Mouse (Mus musculus): Measurements from ENCODE around the gene Fbrsl1. TPM values are rescaled to one million over a fixed set of nuclear protein-coding genes. Genes with fewer than 3 reads are reported as not detected.

The Fbrsl1 gene
- total RNA-seq (2021): 10 to 100 TPM; 75.8 to 81.9 TPM
- long read RNA-seq, experiment 1, partial matches to known transcripts: 3 of 3 reads
- long read RNA-seq, experiment 1, other reads (novel, unspliced or antisense): 0 of 3 reads
- long read RNA-seq, experiment 2, partial matches to known transcripts: 0 of 9 reads
- long read RNA-seq, experiment 2, other reads (novel, unspliced or antisense): 5 of 9 reads

DNA sequence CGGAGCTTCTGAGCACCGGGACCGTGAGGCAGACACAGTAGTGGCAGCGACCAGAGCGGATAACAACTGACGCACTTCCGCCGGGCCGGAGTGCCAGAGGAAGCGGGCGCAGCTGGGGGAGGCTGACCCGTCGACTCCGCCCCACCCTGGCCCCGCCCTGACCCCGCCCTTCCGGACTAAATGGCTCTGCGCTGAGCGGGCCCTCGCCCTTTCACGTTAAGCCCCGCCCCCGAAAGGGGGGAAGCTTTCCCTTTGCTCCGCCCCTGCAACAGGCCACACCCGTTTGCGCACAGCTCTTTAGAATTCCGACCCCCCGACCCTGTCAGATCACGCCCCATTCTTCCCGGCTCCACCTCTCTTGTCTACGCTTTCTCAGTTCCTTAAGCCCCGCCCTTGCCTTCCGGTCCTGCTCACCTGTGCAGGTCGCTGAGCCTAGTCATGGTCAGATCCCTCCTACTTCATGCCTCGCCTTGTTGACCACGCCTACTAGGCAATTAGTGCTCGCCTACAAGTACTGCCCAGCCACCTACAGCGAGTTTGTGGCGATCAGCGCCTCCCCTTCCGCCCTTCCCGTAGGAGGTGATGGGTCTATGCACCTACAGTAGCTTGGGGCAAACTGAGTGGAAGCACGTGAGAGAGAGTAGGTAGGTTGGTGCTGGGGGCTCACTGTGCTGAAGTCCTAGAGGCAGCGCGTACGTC lies at the start of gene Fbrsl1:
TSS of gene Fbrsl1 (minus strand) at position 68 of the 699 bp plus-strand sequence.
- DNase-seq (ENCODE audit: low spot score in 2 of 2): peak; percentile 90 to 92
- intact Hi-C loops (cut with DNase I): no loop called here

DNA sequence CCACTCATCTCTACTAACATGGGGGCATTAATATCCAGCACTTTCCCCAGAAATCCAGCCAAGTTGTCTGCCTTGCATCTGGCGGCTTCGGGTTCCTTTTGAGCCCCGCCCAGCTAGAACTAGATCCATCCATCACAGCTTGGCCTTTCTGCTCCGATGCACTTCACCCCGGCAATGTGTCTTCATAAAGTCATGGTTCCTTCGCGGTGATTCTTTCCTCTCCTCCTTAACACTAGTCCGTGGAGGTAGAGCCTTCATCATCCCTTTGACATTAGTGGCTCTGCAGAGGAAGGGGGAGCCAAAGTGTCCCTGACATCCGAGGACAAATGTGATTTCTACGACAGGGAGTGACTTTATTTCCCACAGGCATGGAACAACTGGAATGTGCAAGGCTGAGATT lies 49.8 kb upstream of the Fbrsl1 start:
- intact Hi-C loops (cut with DNase I): no loop called here
- DNase-seq (ENCODE audit: low spot score in 2 of 2): no peak

DNA sequence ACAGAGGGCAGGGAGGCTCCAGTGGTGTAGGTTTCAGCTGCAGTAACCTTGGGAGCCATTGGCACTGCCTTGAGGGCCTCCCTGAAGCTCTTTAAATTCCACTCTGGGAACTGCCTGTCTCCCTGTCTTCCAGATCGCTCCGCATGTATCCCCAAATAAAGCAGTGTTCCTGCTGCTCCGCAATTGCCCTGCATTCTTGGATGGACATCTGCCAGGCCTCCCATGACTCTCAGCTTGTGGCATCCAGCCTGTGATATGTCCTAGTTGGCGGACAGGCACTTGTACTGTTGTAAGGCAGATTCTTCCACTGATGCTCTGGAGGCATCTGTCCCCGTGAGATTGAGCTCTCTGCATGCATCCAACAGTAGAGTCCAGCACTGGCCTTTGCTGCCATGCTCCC lies 49.3 kb upstream of the Fbrsl1 start:
- intact Hi-C loops (cut with DNase I): no loop called here
- peak in 1 of 2 experiments; percentile 44 for DNase-seq (ENCODE audit: low spot score in 2 of 2)

DNA sequence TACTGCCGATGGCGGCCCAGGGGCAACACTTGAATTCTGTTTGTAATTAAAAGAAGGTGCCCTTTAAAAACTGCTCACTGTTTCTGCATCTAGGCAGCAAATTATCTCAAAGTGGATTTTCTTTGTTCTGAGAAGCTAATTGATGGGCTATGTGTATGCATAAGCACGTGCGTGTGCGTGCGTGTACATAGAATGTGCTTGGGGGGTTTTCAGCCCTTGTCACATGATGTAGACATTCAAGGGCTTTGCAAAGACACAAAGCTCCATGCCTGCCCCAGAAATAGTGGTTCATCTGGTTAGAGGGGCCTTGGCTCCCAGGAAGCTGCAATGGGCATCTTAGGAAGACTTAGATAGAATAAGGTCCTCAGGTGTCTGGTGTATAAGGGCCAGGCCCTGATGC lies 46.7 kb upstream of the Fbrsl1 start:
- intact Hi-C loops (cut with DNase I): no loop called here
- DNase-seq (ENCODE audit: low spot score in 2 of 2): no peak

DNA sequence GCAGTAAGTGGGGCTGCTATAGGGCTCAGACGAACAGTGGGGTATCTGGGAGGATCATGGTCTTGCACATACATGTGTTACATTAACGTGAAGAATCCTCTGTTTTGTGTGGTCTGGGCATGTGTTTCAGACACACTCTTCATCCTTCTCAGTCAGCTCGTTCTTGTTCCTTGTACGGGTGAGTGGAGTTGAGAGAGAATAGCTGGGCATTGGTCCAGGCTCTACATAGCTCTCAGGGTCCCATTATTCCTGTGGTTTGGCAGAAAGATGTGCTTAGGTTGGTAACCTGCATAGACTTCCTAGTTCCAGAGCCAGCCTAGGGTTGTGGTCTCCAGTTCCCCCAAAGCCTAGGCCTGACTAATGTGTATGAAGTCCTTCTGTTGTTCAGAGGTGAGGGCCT lies 46.1 kb upstream of the Fbrsl1 start:
- DNase-seq (ENCODE audit: low spot score in 2 of 2): no peak
- intact Hi-C loops (cut with DNase I): loop anchor here (1.0 kb wide), 1 partner anchor 145 kb away; no protein-coding TSS in a partner anchor

DNA sequence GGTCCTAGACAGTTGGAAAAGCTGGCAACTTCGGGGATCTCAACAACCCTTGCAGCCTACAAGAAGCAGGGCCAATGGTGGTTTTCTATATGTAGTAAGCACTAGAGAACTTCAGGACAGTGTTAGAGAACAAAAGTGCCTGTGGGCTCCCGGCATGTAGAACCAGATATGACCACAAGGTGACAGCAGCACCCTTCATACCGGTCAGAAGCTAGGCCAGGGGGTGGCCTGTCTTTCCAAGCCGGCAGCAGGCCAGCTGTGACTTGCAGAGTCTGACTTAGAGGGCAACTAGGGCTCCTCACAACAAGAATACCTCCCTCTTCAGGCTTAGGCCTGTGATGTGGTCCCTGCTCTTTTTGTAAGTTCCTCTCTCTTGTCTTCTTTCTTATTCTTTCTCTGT lies 45.5 kb upstream of the Fbrsl1 start:
- DNase-seq (ENCODE audit: low spot score in 2 of 2): peak; percentile 78 to 81
- intact Hi-C loops (cut with DNase I): loop anchor here (1.0 kb wide), 2 partner anchors 143 to 146 kb away; no protein-coding TSS in a partner anchor

DNA sequence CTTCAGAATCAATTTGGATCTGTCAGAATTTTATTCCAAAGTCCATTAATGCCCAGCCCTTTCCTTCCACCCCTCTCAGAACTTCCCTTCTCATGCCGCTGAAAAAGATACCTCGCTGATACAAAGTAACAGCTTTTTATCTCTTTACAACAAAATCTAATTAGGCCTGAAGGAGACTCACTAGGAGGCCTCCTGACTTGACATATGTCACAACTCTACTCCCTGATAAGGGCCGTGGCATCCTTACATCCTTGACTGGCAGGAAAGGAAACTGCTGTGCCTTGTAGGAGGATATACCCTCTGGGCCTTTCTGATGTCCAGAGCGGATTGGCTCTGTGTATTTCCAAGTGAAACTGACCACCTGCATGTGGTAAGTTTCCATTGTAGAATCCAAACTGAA lies 41.3 kb upstream of the Fbrsl1 start:
- intact Hi-C loops (cut with DNase I): no loop called here
- DNase-seq (ENCODE audit: low spot score in 2 of 2): no peak

DNA sequence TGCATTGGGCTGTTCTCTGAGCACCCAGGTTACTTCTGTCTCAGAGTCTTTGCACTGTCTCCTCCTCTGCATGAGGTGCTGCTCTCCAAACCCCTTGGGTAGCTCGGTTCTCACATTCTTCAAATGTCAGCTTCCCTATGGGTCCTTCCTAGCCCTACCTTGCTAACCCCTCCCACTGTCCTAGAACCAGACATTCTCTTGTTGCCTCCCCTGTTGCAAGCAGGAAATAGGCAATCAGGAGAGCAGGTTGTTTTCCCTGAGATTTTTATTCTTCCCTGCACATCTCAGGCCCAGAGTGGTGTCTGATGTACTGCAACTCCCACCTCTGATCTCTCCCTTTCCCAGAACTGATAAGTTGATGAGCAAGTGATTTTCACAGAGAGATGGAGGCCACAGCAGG lies 39.6 kb upstream of the Fbrsl1 start:
- DNase-seq (ENCODE audit: low spot score in 2 of 2): no peak
- intact Hi-C loops (cut with DNase I): no loop called here

DNA sequence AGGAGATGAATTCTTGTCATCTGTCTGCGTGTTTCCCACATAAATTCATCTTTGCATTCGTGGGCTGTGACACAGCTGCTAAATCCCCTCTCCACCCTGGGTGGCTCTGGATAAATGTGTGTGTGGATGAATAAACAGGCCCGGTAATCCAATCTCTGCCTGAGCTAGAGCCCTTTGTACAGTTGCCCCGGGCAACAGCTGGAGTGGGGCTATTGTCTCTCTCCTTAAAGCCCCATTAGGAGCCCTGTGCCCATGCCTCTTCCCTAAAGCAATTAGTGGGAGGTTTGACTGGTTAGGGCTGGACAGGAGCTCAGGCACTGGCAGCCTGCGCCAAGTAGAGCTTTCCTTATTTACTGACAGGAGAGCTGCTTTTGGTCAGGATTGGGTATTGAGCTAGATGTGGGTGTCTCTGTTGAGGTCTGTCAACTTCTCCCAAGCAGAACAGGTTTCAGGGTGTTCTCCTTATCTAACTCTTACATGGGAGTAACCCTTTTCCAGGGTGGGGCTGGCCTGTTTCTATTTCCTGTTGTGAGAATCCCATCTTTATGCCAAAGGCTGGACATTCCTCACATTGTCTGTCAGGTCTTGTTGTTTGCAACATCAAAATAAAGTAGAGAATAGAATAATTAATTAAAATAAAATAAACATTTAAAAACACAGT lies 38.5 kb upstream of the Fbrsl1 start:
- no peak for DNase-seq (ENCODE audit: low spot score in 2 of 2)

DNA sequence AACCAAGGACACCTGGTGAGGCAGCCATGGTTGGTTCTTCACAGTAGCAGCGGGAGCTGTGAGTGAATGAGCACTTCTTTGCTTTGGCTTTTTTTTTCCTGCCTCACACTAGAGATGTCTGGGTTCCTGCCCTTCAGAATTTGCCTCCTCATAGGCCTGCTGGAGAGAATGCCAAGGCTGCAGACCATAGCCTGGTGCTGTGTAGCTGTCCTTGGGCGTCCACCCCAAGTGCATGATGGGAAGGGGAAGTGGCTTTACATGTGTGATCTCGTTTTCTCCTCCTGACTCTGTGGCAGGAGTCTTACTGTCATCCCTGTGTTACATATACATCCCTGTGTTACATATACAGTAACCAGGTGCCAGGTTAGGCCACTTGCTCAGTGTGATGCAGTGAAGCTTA lies 36.4 kb upstream of the Fbrsl1 start:
- intact Hi-C loops (cut with DNase I): no loop called here
- DNase-seq (ENCODE audit: low spot score in 2 of 2): no peak

More for the DNA sequence above, 38.5 kb upstream of the Fbrsl1 start:
- intact Hi-C loops (cut with DNase I): no loop called here

DNA sequence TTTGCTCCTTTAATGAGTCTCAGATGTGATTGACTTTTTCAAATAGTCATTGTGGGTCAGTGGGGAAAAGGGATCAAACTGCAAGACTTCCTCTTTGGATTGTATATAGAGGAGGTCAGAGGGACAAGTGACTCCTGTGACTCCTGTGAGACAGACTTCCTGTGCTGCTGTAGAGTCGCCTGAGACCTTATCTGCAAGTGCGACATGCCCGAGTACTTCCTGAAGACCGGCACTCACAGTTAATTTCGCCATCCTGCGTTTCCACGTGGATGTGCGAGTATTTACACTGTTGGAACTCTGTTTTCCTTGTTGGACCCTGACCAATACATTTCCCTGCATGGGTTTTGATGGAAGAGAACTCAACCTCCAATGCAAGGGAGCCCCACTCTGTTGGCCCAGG lies 30.9 kb upstream of the Fbrsl1 start:
- DNase-seq (ENCODE audit: low spot score in 2 of 2): no peak
- intact Hi-C loops (cut with DNase I): no loop called here

DNA sequence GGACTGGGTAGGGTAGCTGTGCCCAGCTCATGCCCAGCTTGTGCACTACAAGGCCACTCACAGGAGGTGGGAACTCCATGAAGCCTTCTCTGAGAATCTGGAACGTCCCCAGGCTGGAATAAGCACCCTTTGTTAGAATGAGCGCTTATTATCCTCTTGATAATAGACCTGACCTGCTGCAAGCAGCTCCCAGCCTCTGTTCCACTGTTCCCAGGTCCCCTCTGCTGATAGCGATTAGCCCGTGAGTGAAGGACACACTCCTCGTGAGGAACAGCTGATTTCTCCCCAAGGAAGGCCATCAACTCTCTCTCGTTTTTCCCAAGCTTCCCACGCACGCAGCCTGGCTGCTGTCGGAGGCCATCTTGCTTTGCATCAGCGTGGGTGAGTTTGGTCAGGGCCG lies 25.9 kb upstream of the Fbrsl1 start:
- intact Hi-C loops (cut with DNase I): no loop called here
- no peak for DNase-seq (ENCODE audit: low spot score in 2 of 2)

DNA sequence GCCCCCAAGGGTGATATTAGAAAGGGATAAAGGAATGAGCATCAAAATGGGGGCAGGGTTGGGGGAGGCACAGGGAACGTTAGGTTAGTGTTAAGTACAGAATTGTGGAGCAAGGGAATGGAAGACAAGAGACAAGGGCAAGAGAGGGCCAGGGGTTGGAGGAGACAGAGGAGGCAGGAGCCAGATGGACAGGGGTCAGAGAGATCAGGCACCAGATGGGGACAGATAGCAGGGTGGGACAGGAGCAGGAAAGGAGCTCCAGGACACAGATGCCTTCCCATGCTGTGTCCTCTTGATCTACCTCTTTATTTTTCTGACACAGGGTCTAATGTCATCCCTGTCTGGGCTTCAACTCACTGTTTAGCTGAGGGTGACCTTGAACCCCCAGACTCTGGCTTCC lies 24.5 kb upstream of the Fbrsl1 start:
- no peak for DNase-seq (ENCODE audit: low spot score in 2 of 2)
- intact Hi-C loops (cut with DNase I): no loop called here

DNA sequence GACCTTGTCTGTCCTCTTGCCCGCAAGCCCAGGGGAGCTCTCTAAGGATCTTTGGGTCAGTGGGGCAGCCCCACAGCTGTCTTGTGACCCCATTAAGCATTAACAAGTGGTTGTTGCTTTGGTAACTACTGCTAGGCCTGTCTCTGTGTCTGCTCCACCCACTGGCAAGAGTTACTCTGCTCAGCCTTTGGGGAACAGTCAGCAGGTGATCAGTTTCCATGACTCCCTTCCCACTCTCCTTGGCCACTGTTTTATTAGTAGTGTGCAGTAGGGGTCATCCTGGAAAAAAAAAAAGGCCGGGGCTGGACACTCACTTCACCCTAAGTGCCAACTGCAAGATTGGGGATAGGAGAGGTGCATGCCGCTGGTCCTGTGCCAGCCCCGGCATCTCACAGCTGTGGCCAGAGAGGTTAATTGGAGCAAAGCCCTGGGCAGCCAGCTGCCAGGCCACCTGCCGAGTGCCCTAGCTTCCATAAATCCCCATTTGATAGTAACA lies 23.7 kb upstream of the Fbrsl1 start:
- DNase-seq (ENCODE audit: low spot score in 2 of 2): no peak
- intact Hi-C loops (cut with DNase I): no loop called here

DNA sequence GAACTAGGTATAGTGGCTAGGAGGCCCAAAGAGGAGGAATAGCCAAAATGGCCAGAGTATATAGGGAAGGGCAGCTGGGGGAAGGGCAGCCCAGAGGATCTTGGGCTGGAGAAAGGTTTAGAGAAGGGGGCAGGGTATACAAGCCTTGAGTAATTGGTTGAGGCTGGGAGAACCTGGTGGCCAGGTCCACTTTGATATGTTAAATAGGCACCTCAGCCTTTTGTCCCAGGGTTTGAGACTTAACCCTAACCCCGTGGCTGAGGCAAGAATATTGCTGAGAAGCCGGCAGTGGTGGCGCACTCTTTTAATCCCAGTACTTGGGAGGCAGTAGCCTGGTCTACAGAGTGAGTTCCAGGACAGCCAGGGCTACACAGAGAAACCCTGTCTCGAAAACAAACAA lies 23.0 kb upstream of the Fbrsl1 start:
- no peak for DNase-seq (ENCODE audit: low spot score in 2 of 2)
- intact Hi-C loops (cut with DNase I): no loop called here

DNA sequence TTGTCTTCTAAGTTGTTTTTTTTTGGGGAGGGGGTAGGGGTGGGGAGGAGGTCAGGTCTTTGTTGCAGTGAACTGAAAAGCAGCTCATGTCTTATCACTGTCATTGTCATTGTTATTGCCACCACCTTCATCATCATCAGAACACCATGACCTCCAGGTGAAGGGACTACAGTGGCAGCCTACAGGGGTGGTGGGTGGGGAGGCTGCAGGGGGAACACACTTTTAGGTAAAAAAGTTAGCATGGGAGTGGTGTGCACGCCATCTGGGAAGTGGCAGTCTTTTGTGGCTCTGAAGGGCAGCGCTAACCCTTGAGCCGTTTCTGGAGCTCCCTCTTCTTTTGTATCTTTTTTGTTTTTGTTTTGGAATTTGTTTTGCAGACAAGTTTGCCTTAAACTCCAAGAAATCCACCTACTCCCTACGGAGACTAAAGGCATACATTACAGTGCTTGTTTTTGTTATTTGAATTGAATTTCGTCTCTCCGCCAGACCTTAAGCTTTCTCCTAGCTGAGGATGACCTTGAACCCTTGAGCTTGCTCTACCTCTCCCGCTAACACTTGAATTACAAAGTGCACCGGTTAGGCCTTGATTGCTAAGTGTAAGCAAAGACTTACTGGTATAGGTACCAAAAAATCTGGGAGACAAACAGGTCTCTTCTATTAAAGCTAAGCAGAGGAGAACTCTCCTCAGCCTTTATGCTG lies 21.1 kb upstream of the Fbrsl1 start:
- intact Hi-C loops (cut with DNase I): no loop called here

DNA sequence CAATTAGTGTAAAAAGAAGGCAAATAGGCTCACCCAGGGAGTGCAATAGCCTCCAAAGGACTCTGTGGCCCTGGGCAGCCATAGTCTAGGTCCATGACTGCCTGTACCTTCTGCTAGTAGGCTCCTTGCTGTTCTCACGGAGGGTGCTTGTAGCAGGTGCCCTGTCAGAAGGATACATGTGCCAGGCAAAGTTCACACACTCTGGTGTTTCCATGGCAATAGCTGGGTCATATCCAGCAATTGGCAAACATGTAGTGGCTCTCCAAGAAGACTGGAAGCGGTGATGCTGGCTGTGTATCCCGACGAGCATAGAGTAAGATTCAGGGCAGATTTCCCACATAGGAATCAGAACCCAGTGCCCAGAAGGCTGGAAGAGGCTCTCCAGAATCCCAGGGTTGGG lies 20.0 kb upstream of the Fbrsl1 start:
- DNase-seq (ENCODE audit: low spot score in 2 of 2): no peak
- intact Hi-C loops (cut with DNase I): no loop called here

More for the DNA sequence above, 21.1 kb upstream of the Fbrsl1 start:
- no peak for DNase-seq (ENCODE audit: low spot score in 2 of 2)

DNA sequence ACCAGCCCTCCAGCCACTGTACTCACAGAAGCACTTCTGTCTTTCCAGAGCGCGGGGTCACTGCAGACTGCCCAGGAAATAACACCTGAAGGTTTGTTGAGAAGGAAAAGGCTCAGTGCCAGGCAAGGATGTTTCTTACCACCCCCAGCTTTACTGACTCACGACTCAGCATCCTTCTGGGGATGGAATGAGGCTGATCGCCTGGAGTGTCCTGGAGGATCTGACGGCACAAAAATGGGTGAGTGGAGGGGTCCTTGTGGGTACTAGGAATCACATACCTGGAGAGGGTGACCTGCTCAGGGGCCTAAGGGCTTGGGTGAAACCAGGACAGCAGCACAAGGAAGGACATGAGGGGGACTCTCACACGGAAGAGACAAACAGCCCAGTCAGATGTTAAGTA lies 19.4 kb upstream of the Fbrsl1 start:
- DNase-seq (ENCODE audit: low spot score in 2 of 2): no peak
- intact Hi-C loops (cut with DNase I): no loop called here

DNA sequence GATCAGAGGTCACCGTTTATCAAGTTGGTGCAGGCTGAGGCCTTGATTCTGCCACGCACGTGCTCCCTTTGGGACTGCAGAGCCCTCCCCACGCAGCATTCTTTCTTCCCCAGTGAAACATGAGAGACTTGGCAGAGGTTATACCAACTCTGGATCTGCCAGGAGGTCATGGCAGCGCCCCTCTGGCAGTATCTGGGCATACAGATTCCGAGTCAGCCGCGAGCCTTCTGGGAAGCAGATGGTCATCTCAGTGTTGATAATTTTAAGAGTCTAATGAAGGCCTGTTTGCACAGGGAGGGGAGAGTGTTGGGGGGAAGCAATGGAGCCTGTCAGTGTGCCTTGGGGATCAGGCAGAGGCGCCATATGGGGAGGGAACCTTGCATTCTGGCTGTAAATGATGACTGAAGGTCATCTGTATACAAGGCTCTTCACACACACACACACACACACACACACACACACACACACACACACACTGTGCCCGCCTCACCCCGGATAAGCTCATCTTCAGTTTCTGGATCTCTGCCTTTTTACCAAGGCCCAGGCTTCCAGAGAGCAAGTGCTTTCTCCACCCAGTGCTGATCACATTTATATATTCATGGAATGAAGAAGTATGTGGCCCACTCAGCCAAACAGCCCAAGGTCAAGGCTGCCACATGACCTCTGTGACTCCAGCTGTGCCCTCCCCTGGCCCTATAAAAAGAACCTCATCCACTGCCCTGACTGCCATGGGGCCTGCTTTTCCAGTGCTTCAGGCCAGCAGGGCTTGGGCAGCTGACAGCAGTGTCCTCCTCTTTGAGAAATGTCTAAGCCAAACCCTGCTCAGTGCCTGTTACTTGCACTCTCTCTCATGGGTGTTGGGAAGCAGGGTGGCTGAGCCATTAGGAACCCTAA lies 18.5 kb upstream of the Fbrsl1 start:
- intact Hi-C loops (cut with DNase I): no loop called here
- DNase-seq (ENCODE audit: low spot score in 2 of 2): no peak
